Mouse (Mus musculus) adrenal gland (tissue): ENCODE data around the gene 4933424G06Rik.

Experiments
- intact Hi-C: fragments of 180-260 bp; cut with DNase I; formaldehyde crosslinking; loops from one replicate; pipeline ENCODE4 v1.15.1; 2025

The 4933424G06Rik gene

GRCm38 (mm10) chr1:36709055-36709853, 695 bp upstream of the 4933424G06Rik start:
- intact Hi-C loops, result no loop called here

- intact Hi-C loops, result no loop called here
These were observed 1.2 kb downstream of the 4933424G06Rik start for GRCm38 (mm10) chr1:36711104-36711503.

DNA sequence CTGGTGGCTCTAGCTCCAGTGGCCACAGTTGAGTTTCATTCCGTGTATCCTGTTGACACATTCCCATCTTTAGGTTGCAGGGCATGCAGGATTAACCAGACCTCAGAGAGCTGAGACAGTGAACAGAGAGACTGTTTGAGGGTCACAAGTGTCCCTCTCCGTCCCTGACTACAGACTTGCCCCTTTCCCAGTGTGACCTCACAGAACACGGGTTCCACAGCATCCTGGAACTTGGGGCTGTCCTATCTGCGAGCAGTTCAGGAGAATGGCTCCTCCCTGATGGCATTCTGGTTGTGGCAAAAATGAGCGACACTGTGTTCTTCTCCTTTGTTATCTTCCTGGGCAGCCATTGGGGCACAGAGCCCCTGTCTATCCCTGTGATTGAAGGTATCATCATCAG, 4.4 kb downstream of the 4933424G06Rik start, which contains the start of gene Actr1b:
Actr1b (minus strand) TSS at position 112 of the 400 bp plus-strand sequence.
- intact Hi-C loops, result no loop called here

GRCm38 (mm10) chr1:36718786-36719185, 8.8 kb downstream of the 4933424G06Rik start:
- intact Hi-C loops, result no loop called here

DNA sequence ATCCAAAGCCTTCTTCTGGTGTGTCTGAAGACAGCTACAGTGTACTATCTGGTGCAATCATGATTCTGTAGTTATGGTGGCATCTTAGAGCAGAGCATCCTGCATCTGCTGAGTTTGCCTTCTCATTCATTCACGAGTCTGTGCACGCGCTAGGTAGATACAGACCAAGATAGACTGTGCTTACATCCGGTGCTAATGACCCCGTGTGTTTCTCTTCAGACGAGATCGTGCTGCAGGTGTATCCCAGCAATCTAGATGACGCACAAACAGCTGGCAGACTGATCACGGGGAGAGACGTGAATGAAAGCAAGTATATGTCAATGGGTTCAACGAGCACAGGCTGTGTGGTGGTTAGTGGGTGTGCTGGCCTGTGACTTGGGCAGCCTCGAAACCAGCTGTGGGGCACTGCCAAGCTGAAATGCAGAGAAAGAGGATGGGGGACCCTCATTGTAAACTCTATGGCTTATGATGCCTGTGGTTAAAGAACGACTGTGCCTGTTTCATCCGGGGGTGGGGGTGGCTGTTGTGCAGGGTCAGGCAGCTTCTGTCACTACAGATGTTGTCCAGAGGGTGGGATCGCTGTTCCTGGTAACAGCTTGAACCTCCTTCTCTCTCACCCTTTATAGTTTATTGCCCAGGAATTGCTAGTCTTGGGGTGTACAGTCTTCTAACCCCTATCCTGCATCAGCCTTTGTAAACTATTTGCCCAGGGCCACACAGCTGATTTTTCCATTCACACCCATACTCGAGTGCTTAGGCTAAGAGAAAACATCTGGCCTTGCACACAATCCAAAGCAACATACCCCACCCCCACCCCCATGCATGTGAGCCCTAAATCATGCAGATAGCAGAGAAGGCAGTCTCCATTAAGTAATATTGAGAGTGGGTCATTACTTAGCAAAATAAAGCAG, 13.5 kb downstream of the 4933424G06Rik start:
- intact Hi-C loops, result no loop called here

DNA sequence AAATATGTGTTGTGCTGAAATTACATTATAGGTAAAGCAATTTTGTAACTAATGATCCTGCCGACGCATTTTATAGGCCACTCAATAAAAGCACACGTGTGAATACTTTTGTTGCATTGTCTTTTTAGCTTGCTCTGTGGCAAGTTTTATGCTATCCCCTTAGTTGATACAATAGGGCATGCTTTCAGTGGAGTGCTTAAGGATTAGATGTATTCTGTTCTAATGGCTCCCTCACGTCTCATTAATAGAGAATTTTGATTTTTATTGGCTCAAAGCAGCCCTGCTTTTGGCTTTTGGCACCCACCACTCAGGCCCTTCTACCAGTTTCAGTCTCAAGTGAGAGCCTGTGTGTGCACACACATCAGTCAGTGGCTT, 14.1 kb downstream of the 4933424G06Rik start:
- intact Hi-C loops, result no loop called here

DNA sequence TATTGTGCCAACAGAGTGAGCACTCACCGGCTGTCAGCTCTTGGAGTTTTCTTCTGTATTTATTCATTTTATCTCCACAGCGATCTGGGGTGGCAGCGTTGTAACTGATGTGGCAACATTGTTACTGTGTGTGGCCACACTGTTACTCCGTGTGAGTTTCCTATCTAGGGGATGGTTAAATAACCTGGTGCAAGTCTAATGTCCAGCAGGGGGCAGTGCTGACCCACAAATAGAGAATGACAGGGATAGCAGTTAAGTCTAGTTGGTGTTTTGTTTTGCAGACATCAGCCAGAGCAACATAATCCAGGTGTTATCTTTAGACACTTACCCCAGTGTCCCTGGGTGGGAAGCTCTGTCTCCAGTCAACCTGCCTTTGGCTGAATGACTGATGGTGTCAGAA, 27.4 kb downstream of the 4933424G06Rik start:
- intact Hi-C loops, result no loop called here

DNA sequence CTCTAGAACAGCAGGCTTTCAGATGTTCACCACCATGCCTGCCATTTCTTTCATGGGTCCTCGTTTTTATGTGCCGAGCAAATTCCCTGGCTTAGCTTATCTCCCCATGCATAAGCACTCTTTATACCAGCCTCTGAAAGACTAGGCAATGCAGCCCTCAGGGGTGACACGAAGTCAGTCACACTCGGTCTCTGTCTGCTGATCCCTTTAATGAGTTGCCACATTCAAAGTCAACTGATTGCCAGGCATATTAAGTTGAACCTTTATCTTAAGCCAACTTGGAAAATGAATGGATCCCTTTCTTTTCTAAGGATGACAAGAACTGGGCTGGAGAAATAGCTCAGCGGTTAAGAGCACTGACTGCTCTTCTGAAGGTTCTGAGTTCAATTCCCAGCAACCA, 29.3 kb downstream of the 4933424G06Rik start:
- intact Hi-C loops, result no loop called here

- intact Hi-C loops, result no loop called here
These were observed 33.1 kb downstream of the 4933424G06Rik start for GRCm38 (mm10) chr1:36743046-36743445.

DNA sequence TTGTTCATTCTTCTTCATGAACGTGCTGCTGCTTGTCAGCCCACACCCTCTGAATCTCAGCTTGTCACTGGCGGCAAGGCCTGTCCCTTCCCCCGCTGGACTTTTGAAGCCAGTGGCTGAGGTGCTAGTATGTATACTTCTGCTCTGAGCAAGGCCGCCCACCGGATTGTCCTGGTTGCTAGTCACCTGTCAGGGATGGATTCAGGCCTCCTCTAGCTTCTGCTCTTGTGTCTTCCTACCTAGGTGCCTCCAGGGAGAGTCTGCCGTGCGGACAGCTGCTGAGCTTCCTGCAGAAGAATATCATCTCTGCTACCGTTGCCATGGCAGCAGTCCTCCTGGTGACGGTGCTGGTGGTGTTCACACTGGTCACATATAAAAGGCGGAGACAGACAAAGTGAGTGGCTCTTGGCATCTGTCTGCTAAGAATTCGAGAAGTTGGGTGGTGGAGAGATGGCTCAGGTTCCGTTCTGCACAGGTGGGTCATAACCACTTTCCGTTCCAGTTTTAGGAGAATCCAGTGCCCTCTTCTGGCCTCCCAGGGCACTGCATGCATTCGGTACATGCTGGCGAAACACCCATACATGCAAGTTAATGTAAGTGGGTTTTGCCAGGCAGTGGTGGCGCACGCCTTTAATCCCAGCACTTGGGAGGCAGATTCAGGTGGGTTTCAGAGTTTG, 34.5 kb downstream of the 4933424G06Rik start:
- intact Hi-C loops, result no loop called here

GRCm38 (mm10) chr1:36745661-36746060, 35.7 kb downstream of the 4933424G06Rik start:
- intact Hi-C loops, result no loop called here

DNA sequence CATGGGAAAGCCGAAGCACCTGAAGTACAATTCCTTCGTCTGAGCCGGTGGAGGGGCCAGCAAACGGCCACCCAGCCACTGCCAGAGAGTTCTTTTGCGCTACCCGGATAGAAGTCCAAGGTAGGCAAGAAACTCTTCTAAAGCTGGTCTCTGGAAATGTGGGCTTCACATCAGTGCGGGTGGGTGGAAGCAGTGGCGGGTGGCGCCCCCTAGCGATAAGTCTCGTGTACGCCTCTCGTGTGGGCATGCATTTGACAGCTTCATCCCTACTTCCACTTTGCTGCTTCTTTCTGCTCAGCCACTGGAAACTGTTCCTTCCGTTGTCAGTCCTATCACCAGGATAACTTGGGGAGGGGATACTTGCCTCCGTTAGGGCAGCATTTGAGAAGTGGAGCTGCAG, 36.5 kb downstream of the 4933424G06Rik start:
- intact Hi-C loops, result no loop called here

GRCm38 (mm10) chr1:36753932-36754675, 44.2 kb downstream of the 4933424G06Rik start:
- intact Hi-C loops, result no loop called here

GRCm38 (mm10) chr1:36758553-36758952, 48.6 kb downstream of the 4933424G06Rik start:
- intact Hi-C loops, result no loop called here

GRCm38 (mm10) chr1:36759076-36759475, 49.1 kb downstream of the 4933424G06Rik start:
- intact Hi-C loops, result no loop called here

GRCm38 (mm10) chr1:36760401-36760800, 50.5 kb downstream of the 4933424G06Rik start:
- intact Hi-C loops, result no loop called here

GRCm38 (mm10) chr1:36761061-36761460, 51.1 kb downstream of the 4933424G06Rik start:
- intact Hi-C loops, result no loop called here

GRCm38 (mm10) chr1:36761568-36761967, 51.6 kb downstream of the 4933424G06Rik start, which contains the start of gene Zap70:
Gene Zap70 (plus strand): TSS chr1:36761798.
- intact Hi-C loops, result no loop called here

DNA sequence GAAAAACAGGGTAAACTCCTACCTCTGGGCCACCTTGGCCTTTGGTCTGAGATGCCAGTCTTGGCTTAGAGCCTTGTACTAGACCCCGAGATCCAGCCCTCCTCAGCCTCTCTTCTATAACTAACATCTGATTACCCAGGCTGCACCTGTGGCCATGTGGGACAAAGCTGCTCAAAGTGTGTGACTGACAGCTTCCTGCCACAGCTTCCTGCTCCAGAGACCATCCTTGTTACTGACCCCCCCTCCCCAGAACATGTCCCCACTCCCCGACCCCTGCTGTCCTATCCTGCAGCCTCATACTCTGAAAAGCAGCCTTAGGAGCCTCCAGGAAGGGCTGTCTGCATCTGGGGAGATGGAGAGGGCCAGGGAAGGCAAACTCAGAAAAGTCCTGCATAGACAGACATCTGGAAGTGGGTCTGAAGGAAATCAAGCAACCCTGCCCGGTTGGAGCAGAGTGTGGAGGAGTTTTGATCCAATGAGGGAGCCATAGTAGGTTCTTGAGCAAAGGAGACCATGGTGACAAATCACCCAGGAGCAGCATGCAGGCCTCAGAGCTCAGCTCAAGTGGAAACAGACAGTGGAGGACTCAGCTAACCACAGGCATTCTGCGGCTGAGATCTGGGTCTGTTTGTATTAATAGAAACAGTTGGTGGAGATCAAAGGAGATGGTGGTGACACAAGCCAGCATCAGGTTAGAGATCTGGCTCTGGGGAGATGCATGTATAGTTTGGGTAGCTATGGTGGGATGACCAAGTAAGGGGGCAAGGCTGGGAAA, 56.7 kb downstream of the 4933424G06Rik start:
- intact Hi-C loops, result no loop called here

- intact Hi-C loops, result no loop called here
These were observed 57.4 kb downstream of the 4933424G06Rik start for GRCm38 (mm10) chr1:36767321-36767720.
